Mouse (Mus musculus): ENCODE measurements at regions not wholly inside any gene's neighbourhood (a gene's known extent, or its start where the extent isn't known, plus 50 kb on each side); places are given as distances from the start of the nearest gene placed in this dataset.

DNA sequence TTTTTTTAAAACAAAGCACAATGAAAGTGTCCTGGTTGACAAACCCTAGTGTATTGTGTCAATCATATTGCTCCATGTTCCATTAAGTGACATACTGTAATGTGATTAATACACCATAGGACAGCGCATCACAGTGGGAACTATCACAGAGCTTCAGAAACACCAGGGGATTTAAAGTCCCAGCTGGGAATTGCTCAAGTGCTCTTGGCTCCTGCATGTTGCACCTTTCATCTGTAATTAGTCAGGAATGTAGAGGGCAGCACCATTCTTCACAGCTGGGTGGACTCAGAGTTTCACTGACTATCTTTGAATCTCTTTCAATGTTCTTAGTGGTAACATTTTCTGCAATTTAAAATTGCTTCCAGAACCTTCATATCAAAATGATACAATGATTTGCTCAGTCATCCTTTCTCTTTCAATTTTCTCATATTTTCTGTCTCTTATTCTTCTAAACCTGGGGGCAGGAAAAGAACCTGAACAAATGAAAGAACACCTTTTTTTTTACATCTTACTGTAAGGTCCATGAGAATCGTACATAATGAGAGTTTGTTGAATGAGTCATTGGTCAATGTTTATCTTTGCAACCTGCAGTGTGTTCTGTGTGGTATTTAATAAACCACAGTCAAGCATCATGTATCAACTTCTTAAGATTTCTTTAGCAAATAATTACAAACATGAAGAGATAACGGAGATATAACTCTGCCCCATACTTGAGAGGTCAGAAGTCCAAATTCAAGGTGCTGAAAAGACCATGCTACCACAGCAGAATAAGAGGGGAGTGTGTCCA, 333.0 kb downstream of the Etaa1 start:
- no peak for DNase-seq (ENCODE audit: extremely low read depth, low read depth)

DNA sequence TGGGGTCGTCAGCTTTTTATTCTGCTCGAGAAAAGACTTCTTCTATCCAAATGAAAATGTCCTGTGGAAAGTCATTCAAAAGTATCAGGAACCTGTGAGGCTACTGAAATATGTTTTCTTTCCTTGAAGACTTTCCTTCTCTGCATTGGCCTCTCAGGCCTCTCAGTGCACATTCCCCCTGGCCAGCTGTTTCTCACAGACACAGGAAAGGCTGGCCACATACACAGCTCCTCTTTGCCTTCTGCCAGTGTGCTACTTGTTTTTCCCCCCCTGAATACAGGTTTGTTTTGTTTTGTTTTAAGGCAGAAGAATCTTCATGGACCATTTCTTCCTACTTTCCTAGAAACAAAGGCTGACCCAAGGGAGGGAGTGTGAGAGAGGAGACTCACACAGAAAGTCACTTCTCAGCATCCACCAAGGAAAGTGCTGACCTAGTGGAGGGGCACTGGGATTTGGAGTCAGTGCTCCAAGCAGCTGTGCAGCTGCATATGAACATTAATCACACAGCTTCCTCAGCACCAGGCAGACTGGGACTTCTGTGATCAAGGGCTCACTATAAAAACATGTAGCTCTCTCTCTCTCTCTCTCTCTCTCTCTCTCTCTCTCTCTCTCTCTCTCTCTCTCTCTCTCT, 324.0 kb downstream of the Etaa1 start:
- no peak for DNase-seq (ENCODE audit: extremely low read depth, low read depth)

DNA sequence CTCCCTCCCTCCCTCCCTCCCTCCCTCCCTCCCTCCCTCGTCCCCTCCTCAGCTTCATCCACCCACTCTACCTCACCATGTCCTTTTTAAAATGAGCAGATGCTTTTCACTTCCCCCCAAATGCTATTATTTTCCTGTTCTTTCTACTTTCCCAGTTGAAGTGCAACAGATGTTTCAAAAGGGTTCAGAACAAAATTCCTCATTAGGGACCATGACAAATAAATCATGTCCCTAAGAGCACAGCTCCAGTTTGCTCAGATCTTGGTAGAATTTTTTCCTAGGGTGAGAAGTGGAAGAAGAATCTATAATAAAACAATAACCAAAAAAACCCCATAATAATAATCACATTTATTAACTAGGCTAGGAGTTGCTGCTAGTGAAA, 323.5 kb downstream of the Etaa1 start:
- no peak for DNase-seq (ENCODE audit: extremely low read depth, low read depth)

DNA sequence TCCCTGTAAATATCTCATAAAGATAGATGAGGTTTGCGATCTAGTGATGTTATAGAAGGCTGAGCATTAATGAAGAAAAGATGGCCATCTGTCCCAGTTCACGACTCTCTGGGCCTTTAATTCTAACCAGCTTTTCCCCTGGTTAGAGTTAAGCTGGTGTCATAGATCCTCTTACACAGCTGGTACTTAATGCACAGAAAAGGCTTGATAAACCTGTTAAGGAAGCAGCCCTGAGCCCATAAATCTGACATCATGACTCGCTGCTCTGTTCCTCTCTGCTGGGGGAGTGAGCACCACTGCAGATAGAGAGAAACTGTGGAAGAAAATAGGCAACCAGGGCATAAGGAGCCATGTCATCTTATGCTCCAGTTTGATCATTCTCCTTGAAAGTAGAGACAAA, 316.5 kb downstream of the Etaa1 start:
- DNase-seq (ENCODE audit: extremely low read depth, low read depth), result no peak

DNA sequence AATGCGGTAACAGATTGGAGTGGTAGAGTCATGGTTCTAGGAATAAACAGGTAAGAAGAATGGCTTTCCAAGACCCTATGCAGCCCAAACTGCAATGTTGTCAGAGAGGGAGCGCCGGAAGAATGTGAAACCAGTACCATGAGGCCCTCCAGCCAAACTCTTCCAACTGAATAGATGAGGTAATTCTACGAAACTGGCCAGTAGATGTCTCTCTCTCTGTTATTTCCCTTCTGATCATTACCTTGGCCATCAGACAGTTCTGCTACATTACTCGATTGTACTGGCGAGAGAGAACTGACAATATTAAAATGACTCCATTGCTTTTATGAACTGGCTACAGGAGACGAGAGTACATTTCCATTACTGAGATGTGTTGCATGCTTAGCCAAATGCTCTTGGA, 313.8 kb downstream of the Etaa1 start:
- no peak for DNase-seq (ENCODE audit: extremely low read depth, low read depth)

DNA sequence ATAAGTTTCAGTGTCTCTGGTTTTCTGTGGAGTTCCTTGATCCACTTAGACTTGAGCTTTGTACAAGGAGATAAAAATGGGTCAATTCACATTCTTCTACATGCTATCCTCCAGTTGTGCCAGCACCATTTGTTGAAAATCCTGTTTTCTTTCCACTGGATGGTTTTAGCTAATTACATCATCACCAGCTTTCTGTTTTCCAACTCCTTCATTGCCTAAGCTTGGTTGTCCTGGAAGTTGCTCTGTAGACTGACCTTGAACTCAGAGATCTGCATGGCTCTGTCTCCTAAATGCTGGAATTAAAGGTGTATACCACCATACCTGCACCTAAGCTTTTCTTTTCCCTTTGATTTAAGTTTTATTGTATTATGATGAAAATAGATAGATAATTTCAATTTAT, 306.2 kb downstream of the Etaa1 start:
- DNase-seq (ENCODE audit: extremely low read depth, low read depth), result no peak

DNA sequence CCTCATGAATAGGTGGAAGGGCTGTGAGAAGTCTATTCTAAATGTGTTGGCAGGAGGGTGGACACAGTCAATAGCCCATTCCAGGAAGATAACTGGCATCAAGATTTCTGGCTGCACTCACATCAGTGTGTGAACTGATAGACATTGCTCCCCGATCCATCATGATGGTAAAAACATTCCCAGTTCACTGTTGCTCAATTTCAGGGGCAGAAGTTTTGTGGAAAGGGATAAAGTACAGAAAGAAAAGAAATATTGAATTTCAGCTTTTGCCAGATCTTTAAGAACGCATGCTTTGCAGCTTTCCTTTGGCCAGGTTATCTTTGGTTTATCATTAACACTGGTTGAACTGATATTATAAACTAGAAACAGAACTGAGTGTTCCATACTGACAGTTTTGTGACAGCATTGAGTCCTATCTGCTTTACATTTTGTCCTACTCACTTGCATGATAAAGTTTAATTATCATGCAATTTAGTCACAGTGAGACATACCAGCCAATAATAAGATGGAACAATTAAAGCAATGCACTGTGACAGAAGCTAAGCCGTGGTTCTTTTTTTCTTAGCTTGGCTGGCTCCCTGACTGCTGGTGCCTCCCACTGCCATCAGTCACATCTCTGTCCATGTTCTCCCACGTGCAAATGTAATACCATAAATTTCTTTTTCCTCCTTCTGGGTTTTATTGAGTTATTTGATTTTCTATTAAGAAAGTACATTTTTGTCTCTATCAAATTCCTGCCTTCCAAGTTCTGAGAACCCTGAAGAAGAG, 302.1 kb downstream of the Etaa1 start:
- DNase-seq (ENCODE audit: extremely low read depth, low read depth), result no peak

DNA sequence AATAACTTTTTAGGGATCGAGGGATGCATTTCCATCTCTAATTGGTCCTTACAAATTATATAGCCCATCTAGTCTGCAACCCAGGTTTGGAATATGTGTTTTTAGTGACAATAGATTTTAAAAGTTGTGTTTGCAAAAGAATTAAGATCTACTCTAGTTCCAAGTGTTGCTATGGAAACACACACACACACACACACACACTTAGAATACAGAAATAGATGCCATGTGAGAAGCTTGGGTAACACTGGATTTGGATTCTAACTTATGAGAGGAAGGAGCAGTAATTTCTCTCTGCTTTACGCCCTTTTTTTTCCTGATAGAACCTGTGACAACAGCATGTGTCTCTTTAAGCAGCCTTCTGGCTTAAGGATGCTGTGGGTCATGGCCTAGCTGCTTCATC, 297.8 kb downstream of the Etaa1 start:
- DNase-seq (ENCODE audit: extremely low read depth, low read depth), result no peak

DNA sequence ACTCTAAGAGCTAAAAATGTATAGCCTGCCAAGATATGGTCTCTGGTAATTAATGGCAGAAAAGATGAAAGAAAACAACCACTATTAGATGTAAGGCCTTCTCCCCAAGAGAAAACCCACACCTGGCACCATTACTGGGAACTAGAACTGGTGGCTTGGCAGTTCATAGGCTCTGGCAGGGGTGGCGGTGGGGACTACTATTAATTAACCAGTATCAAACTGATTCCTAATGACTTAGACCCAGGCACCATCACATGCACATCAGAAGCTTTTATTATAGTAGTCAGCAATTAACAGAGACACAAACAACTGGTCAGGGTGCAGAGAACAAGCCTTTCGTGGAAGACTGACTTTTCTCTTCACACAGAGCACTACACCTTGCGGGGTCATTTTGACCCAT, 296.0 kb downstream of the Etaa1 start:
- DNase-seq (ENCODE audit: extremely low read depth, low read depth), result no peak

DNA sequence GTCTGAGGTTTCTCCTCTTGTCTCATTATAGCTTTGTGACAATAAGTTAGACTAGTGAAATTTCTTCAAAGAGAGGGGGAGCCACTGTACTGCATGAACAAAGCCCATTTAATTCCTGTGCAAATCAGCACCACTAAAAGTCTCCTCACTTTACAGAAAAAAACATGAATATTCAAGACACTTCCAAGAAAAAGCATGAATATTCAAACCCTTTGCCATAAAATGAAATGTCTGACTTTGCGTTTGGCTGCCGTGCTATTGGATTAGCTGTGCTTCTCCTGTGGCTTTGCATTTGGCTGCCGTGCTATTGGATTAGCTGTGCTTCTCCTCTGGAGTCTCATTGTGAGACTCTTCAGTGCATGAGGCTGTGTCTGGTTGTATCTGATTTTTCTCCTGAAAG, 295.4 kb downstream of the Etaa1 start:
- no peak for DNase-seq (ENCODE audit: extremely low read depth, low read depth)

DNA sequence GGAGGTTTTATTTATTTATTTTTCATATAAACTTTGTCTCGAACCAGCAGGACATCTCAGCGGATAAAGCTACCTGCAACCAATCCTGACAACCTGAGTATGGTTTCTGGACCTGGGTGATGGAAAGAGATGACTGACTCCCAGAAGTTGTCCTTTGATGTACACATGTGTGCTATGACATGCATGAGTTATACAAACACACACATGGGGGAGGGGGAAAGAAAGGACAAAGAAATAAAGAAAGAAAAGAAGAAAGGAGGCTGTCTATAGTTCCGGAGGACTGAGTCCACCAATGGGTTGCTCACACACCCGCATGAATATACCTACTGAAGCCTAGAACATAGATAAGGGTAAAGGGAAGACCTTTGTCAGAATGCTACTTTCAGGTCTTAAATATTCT, 295.0 kb downstream of the Etaa1 start:
- no peak for DNase-seq (ENCODE audit: extremely low read depth, low read depth)

DNA sequence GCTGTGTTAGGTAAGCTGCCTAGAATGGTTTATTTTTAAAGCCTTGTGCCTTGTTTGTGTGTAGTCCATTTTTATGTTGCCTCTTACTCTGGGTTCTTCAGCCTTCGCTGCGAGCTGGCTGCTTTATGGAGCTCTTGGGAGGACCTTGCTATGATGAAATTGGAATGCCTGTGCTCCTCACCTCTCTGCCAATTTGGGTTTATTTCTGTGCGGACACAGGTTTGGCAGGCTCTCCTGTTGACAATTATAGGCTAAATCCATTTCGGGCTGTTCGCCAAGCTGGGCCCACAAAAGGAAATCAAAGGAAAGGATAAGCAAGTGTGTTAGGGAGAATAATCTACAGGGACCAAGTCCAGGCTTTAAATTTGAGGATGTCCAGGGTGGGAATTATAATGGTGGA, 289.8 kb downstream of the Etaa1 start:
- no peak for DNase-seq (ENCODE audit: extremely low read depth, low read depth)

DNA sequence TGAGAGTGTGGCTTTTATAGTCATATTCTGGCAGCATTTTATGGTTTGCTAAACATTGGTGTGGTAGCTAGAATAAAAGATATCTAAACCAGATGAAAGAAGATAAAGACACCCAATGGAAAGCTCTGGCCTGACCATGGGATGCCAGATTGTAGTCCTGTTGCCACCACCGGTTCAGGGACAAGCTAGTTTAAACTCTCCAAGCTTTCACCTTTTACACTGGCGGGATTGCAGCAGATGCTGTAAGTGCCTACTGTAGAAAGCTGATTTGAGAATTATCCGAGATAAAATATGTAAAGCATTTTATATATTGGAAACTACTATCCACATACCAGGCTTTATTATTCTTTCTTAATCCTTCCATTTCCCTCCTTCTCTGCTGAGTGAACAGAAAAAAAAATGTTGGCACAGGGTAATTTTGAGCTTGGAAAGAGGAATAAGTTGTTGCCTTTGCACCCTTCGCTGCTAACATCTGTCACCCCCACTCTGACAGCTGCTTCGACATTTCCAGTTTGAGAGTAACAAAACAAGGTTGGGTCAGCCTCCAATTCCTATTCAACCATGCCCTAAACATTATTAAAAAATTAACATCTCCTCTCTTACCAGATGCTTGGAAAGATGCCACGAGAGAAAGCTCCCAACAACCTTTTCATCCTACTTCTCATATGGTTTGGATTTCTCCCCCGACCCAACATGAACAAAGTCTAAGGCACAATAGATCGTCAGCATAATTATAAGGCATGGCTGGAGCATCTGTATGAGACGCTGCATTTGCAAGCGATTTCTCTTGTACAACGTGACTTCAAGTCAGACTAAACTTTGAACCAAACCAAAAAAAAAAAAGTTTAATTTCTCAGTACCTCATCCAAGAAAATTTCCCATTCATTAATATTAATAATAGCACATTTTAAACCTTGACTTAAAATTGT, 287.8 kb downstream of the Etaa1 start:
- no peak for DNase-seq (ENCODE audit: extremely low read depth, low read depth)

DNA sequence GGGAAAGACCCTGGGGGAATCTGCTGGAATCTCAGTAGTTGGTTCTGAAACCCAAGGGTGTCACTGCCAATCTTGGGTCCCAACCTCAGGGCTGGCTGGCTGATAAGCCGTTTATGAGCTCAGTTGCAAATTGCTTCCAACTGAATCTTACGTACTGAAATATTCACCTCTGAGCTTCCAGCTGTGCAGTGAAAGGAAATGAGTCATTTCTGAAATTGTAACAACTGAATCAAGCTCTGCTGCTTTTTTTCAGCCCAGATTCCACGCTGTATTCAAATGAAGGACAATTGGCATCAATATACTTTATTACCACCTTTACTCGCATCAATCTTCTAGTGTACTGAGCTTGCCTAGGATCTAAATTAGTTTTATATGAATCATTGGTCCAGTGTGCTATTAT, 272.7 kb downstream of the Etaa1 start:
- no peak for DNase-seq (ENCODE audit: extremely low read depth, low read depth)

DNA sequence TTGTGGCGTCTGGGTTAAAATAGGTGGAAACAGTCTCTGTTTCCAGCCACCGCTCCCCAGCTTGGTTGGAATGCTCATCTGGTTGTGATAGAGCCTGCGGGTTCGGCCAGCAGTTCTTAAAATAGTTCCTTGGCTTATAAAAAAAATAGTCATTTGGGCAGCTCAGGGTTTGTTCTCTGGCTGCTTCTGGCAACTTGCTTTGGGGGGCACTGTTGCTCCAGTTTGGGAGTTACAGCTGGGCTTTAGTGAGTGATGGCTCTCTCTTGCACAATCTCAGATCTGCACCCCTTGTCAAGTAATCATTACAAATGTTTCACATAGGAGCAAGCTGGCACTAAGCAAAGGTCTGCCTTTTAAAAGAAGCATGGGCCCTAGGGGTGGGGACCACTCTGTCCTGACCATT, 268.0 kb downstream of the Etaa1 start:
- no peak for DNase-seq (ENCODE audit: extremely low read depth, low read depth)

DNA sequence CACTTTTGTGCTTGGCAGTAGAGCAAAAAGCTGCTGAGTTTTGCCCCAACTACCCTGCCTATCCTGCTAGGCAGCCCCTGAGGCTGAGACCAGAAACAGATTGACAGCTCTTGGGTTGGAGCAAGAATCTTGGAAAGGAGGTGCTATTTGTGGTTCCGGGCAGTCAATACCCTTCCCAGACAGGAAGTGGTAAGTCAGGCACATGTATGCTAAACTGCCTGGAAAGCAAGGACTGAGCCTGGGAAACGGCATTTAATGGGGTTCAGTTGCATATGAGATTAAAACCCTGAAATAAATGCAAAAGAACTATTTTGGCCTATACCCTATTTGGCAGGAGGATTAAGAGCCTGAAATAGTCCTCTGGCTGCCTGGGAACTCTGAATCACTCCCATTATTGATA, 266.9 kb downstream of the Etaa1 start:
- no peak for DNase-seq (ENCODE audit: extremely low read depth, low read depth)

DNA sequence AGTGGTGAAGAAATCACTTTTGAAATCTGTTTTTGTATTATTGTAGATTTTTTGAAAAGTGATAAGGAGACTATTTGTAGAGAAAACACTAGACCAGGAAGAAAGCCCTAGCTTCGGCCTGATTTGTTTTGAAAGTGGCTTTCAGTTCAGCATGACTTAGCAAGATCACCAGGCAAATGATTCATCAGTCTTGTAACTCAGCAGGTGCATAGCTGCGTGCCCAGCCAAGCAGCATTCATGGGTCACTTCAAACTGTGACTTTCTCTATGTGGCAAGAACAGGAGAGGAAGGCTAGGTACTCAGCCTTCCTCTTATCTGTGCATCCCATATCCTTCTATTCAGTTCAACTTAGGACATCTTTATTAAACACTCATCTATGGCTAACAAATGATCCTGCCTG, 259.5 kb downstream of the Etaa1 start:
- no peak for DNase-seq (ENCODE audit: extremely low read depth, low read depth)

DNA sequence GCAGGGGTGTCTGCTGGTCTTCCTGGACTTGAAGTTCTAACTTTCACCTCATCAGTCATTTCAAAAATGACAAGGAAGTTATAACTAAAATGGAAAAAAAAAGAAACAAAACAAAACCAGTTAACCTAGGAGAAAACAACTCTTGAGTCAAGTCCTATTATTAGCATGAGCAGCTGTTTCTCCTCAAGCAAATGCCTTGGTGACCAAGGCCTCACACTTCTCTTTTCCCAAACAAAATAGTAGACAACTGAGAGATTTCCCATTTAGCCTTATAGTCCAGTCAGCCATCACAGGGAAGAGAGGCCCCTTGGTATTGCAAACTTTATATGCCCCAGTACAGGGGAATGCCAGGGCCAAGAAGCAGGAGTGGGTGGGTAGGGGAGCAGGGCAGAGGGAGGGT, 244.9 kb downstream of the Etaa1 start:
- DNase-seq (ENCODE audit: extremely low read depth, low read depth), result no peak

DNA sequence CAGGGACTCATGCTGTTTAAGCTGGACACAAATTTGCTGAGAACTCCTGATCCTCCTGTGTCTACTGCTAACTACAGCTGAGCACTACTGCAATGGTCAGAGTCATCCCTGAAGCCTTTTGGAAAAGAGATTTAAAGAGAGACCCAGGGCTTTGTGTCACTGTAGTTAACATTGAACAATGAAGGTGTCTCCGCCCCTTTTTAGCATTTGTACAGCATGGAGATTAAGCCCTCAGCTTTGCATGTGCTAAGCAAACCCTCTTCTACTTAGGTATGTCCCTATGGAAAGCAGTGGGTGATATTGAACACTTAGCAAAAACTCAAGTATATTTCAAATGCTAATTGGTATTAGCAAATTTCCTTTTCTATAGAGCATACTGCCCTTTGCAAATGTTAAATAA, 231.6 kb downstream of the Etaa1 start:
- no peak for DNase-seq (ENCODE audit: extremely low read depth, low read depth)

DNA sequence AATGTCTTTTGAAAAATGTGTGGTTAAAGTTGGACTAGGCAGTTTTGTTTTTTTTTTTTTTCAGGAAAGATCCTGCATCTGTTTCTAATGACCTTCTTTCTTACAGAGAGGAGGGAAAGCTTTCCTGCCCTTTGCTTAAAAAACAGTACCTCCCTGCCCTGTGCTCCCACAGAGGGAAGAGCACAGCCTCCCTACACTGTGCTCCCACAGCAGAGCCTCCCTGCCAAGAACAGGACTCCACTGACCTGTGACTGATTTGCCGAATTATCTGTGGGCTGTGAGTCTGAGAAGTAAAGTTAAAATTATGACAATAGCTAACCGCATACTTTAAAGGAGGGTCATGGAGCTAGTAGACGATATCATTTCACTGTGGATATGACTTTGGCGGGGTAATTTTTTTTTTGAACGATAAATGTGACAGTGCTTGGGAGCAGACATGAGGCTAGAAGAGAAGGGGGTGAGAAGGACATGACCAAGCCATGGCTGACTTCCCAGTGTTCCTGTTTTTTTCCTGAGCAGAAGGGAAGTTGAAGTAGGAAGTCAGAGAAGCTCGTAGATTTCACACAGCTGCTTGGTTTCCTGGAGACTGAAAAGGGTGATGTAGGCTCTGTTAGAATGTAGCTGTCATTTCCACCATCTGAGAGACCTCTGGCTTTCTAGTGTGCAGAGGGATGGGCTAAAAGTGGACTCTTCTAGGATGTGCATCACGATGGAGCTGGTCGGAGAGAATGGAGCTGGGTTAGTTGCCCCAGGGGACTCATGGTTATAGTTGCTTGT, 226.2 kb downstream of the Etaa1 start:
- DNase-seq (ENCODE audit: extremely low read depth, low read depth), result no peak

DNA sequence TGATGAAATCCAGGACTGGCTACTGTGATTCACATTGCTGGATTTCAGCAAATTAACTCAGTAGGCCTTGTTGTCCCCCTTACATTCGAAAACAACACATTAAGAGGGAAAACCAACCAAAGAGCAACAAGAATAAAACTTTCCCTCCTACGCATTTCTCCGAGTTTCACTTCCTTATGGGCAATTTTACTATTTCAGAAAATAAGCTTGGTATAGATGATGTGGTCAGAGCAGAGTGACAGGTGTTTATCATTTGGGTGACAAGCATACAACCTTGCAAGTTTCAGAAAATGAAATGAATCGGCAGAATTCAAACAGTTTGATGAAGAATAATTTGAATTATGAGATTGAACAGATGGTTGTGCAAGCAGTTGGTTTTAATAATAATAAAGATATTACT, 220.6 kb downstream of the Etaa1 start:
- DNase-seq (ENCODE audit: extremely low read depth, low read depth), result no peak

Measured in MEL-GATA-1-ER (cell line).